Mouse (Mus musculus) bone marrow, adult 2 months (tissue): ENCODE results near the gene Parp14. TPM values are rescaled to one million over a fixed set of nuclear protein-coding genes. Genes with fewer than 3 reads are reported as not detected.

ENCODE experiments used
- H3K27ac ChIP-seq: fragments of 200-500 bp; 2 replicates; pipeline ENCODE4 v1.5.1; 2012; ENCODE audit warnings: low read depth, mild to moderate bottlenecking, control low read depth, inconsistent platforms, low read length; ENCODE audit not compliant: control insufficient read depth, poor library complexity, insufficient read depth
- H3K4me1 ChIP-seq: fragments of 200-500 bp; 2 replicates; pipeline ENCODE4 v1.6.1; 2011; ENCODE audit warnings: low read length; ENCODE audit not compliant: control insufficient read depth, insufficient read depth
- H3K4me3 ChIP-seq: fragments of 200-500 bp; replicated peaks from 2 replicates; pipeline ENCODE3; 2011; ENCODE audit warnings: mild to moderate bottlenecking, low read depth, low read length, control low read depth; ENCODE audit not compliant: control insufficient read depth
- CTCF ChIP-seq: fragments of 200-500 bp; IDR thresholded peaks from 2 replicates; pipeline ENCODE4 v1.5.1; 2011; ENCODE audit warnings: low read length, control low read depth; ENCODE audit not compliant: control insufficient read depth, insufficient read depth
- POLR2A ChIP-seq: fragments of 200-500 bp; IDR thresholded peaks from 2 replicates; pipeline ENCODE4 v1.6.1; 2011; ENCODE audit warnings: low read depth, mild to moderate bottlenecking, control low read depth, low read length, borderline replicate concordance; ENCODE audit not compliant: control insufficient read depth
- WGBS: fragments of 180-500 bp; shearing (Covaris S2); methylation state at CpG from one replicate; pipeline ENCODE4 v1.1.7; 2018; 5-methylcytosine and 5-hydroxymethylcytosine counted together
- polyA plus RNA-seq: library from polyadenylated mRNA; stranded (reverse); fragments of >200 nt; gene quantifications from 2 replicates; pipeline ENCODE4 v1.2.4, GENCODE M21; 2011; ENCODE audit warnings: low replicate concordance; ENCODE audit not compliant: missing spikeins, insufficient read depth, insufficient read length

The Parp14 gene
- polyA plus RNA-seq, 1 experiment, result 17.2 TPM

DNA sequence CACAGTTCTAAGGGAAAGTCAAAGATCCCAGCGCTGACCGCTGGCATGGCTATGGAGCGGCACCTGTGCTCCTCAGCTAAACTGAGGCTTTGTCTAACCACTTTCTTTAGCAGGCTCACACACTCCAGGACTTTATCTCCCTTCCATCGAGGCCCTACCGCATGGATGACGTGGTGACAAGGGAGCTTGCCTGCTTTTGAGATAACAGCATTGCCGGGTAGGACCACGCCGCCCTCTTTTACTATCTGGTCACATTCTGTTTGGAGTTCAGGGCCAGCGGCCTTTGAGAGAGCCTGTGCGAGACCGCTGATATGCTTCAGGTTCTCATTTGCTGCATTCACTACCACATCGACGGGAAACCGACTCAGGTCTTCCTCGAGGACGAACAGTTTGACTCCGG is 14.6 kb downstream of the Parp14 start:
- H3K27ac ChIP-seq, result no peak overlapping the region
- H3K4me1 ChIP-seq, result no peaks in the 10 kb centered on the region
- H3K4me3 ChIP-seq, result no peak overlapping the region
- 70% methylated on average over 18 of the region's 18 CpGs for WGBS
- TF ChIP-seq POLR2A (no peak), CTCF (no peak)

DNA sequence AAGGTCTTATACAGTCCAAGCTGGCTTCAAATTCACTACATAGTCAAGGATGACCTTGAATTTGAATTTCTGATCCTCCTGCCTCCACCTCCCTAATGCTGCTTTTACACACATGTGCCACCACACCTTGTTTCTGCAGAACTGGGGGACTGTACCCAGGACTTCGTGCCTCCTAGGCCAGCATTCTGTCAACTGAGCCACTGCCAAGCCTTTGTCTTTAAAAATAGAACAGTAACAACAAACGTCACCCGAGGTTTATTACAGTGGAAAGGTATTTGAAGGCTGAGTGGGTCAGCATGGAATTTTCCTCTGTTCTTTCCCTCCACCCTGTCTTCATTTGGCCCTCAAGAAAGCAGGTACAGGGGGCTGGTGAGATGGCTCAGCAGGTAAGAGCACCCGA is 15.5 kb downstream of the Parp14 start:
- Histone ChIP-seq H3K4me1 (no peaks in the 10 kb centered on the region), H3K27ac (no peak overlapping the region), H3K4me3 (no peak overlapping the region)
- 78% methylated on average over 4 of the region's 4 CpGs for WGBS
- no peak for TF ChIP-seq POLR2A
- no peak for TF ChIP-seq CTCF

DNA sequence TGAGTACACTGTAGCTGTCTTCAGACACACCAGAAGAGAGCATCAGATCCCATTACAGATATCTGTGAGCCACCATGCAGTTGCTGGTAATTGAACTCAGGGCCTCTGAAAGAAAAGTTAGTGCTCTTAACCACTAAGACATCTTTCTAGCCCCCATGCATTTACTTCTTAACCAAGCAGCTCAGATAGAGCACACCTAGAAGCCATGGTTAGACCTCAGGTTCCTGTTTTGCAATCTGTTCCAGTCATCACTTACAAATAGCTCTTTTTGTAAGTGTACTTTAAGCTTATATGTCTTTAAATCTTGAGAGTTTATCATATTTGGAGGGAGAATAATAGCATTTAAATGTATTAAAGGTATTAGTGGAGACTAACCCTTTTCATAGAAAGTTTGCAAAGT is 24.2 kb downstream of the Parp14 start:
- TF ChIP-seq CTCF (no peak), POLR2A (no peak)
- Histone ChIP-seq H3K27ac (no peak overlapping the region), H3K4me3 (no peak overlapping the region), H3K4me1 (no peaks in the 10 kb centered on the region)

DNA sequence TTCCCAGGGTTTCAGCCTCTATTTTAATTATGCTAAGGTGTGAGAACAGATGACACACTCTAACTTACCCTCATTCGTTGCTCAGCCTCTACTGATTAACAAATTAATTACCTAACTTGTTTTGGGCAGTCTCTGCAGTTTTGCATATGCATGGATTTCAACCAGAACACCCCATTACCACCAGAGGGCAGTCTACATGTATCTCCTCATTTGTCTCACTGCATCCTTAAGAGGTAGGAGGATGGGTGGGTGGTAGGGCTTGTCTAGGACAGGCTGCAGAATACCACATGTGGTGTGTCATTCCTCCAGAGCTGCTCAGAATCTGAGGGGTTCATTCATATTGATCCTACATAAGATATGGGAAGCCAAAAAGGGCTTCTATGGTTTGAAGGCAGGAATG is 31.7 kb downstream of the Parp14 start:
- Histone ChIP-seq H3K27ac (no peak overlapping the region), H3K4me1 (no peaks in the 10 kb centered on the region), H3K4me3 (no peak overlapping the region)
- WGBS, result 40% methylated on average over 1 of the region's 1 CpGs
- TF ChIP-seq POLR2A (no peak), CTCF (0 out of 2 replicates have a peak, but pooled peaks have one; percentile 27)

DNA sequence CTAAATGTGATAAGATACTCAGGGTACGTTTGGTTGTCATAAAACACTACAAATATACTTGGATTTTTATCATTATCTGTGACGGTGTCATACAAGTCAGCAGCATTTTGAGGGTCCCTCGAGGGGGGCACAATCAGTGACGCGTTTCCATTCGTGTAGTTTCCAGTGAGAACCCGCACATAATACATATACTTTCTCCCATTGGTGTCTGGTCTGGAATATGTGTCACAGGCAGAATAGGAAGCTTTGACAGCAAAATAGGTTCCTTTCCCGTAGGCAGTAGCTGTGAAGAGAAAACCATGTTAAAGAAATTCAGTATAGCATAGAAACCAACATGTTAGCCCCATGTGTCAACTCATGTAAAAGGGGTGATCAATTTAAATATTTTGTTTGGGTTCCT is 36.7 kb downstream of the Parp14 start:
- no peak for TF ChIP-seq POLR2A
- TF ChIP-seq CTCF, result no peak
- WGBS, result 90% methylated on average over 8 of the region's 8 CpGs
- no peak overlapping the region for H3K4me3 ChIP-seq
- H3K4me1 ChIP-seq, result no peaks in the 10 kb centered on the region
- no peak overlapping the region for H3K27ac ChIP-seq

DNA sequence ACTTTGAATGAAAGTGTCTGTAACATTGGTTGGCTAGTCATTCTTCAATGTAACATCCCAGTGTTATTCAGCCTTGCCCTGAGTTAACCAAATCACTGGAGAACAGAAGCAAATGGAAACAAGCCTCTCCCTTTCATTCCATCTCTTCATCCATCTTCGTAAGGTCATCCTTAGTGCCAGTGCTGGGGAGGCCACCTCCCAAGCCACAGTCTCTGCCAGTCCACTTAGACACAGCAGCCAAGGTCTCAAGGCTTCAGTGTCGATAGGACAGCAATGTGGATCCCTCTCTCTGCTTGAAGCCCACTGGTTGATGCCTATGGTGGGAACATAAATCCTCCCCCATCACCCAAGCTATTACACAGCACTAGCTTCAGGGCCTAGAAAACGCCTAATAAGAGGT is 38.4 kb downstream of the Parp14 start:
- TF ChIP-seq POLR2A (no peak), CTCF (no peak)
- no peaks in the 10 kb centered on the region for H3K4me1 ChIP-seq
- 84% methylated on average over 3 of the region's 3 CpGs for WGBS

DNA sequence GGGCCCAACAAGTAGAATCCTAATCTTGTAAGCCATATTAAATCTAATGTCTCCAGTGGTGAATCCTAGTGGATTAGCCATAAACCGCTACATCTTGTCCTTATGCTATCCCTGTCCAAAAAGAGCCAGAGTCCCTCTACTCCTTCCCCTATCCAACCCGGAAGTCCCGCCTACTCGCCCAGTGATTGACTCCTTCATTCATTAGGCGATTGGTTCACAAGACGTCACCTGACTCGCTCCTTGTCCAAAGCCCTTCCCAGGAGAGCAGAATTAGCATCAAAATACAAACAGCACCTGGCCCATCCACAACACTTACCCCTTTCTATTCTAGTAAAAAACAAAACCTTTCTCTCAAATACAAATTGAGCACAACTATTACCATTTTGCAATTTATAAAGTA is 41.3 kb downstream of the Parp14 start:
- no peak overlapping the region for H3K4me3 ChIP-seq
- H3K27ac ChIP-seq, result no peak overlapping the region
- WGBS, result 72% methylated on average over 7 of the region's 7 CpGs
- TF ChIP-seq CTCF, result no peak
- TF ChIP-seq POLR2A, result no peak
- no peaks in the 10 kb centered on the region for H3K4me1 ChIP-seq

More for the DNA sequence above, 38.4 kb downstream of the Parp14 start:
- H3K27ac ChIP-seq, result no peak overlapping the region
- H3K4me3 ChIP-seq, result no peak overlapping the region

DNA sequence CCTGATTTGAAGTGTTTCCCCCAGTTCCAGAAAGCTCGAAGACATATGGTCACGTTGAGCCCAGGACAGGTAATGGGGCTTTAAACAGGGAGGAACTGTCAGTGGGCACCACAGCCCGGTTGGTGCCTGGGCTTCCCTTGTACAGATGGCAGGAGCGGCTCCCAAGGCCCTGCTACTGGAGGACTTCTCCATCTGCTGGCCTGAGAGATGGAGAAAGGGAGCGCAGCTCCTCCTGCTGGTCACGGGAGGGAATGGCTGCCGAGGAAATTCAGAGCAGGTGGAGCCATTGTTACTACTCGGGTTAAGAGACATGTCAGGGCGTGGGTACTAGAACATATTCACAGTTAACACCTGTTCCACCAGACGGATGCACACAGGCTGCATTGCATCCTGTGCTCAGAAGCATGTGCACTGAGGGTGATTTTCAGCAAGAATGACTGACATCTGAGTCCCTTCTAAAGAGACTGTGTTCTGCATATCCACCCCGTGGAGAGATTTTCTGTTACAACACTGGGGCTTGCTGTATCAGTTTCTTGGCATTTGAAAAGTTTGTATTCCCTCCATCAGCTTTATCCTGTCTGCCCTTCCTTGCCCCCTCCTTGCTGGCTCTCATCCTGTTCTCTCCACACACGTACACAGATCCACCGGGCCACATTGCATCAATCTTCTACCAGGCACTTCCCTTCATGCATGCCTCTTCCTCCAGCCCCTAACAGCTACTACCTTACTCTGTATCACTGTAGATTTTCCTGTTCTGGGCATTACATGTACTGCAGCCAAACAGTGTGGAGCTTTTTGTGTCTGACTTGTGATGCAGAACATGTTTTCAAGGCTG is 53.9 kb downstream of the Parp14 start:
- H3K27ac ChIP-seq, result no peak overlapping the region
- TF ChIP-seq CTCF (peak; percentile 99), POLR2A (no peak)
- no peak overlapping the region for H3K4me3 ChIP-seq
- H3K4me1 ChIP-seq, result no peaks in the 10 kb centered on the region; the same call in 1 of the 2 replicates
- WGBS, result 20% methylated on average over 13 of the region's 13 CpGs
